Mouse (Mus musculus): Measurements from ENCODE around the gene Rpgrip1l. TPM values are rescaled to one million over a fixed set of nuclear protein-coding genes. Genes with fewer than 3 reads are reported as not detected.
A peak's percentile ranks its signal among the peaks of the same experiment; 100 is the strongest.

Gene Rpgrip1l
- polyA plus RNA-seq, 1 experiment from 2014 or later = 14.2 TPM

- whole genome bisulfite sequencing = 86% methylated on average over 8 of the region's 8 CpGs
- H3K4me1 ChIP-seq (replicated peaks; ENCODE audit: control insufficient read depth, insufficient read depth, low read length) = no peaks in the 10 kb centered on the region
- no peaks in the 10 kb centered on the region for H3K36me3 ChIP-seq (replicated peaks; ENCODE audit: control insufficient read depth, insufficient read depth)
- ATAC-seq (ENCODE audit: low FRiP score) = no peak
- H3K27ac ChIP-seq = no peak overlapping the region
- no peak overlapping the region for H3K4me3 ChIP-seq (replicated peaks; ENCODE audit: low read length)
- no peaks in the 10 kb centered on the region for H3K9me3 ChIP-seq (ENCODE audit: control insufficient read depth, low read length)
- no peaks in the 10 kb centered on the region for H3K27me3 ChIP-seq (ENCODE audit: control insufficient read depth, insufficient read depth, low read length)
- no peak for DNase-seq (ENCODE audit: low spot score)
- H3K9ac ChIP-seq = no peak overlapping the region
- H3K4me2 ChIP-seq (replicated peaks) = no peak overlapping the region
Measured at GRCm38 (mm10) chr8:91339651-91340050, 26.6 kb upstream of the Rpgrip1l start.

GRCm38 (mm10) chr8:91338389-91339154, 25.5 kb upstream of the Rpgrip1l start:
- Histone ChIP-seq H3K4me3 (replicated peaks; ENCODE audit: low read length) (no peak overlapping the region), H3K27ac (no peak overlapping the region), H3K9ac (no peak overlapping the region), H3K36me3 (replicated peaks; ENCODE audit: control insufficient read depth, insufficient read depth) (no peaks in the 10 kb centered on the region), H3K27me3 (ENCODE audit: control insufficient read depth, insufficient read depth, low read length) (no peaks in the 10 kb centered on the region), H3K9me3 (ENCODE audit: control insufficient read depth, low read length) (no peaks in the 10 kb centered on the region), H3K4me2 (replicated peaks) (no peak overlapping the region), H3K4me1 (replicated peaks; ENCODE audit: control insufficient read depth, insufficient read depth, low read length) (no peaks in the 10 kb centered on the region)
- DNase-seq (ENCODE audit: low spot score) = no peak
- no peak for ATAC-seq (ENCODE audit: low FRiP score)
- 90% methylated on average over 6 of the region's 6 CpGs for WGBS

GRCm38 (mm10) chr8:91329461-91329850, 16.4 kb upstream of the Rpgrip1l start:
- H3K9ac ChIP-seq = peak overlapping the region; percentile 50
- WGBS = 38% methylated on average over 6 of the region's 6 CpGs
- no peak for ATAC-seq (ENCODE audit: low FRiP score)

GRCm38 (mm10) chr8:91329056-91329455, 16.0 kb upstream of the Rpgrip1l start:
- Histone ChIP-seq H3K9ac (peak overlapping the region; percentile 50; the same call in 1 of the 2 replicates), H3K4me1 (replicated peaks; ENCODE audit: control insufficient read depth, insufficient read depth, low read length) (peaks cover 43% of the 10 kb centered on the region), H3K4me3 (replicated peaks; ENCODE audit: low read length) (no peak overlapping the region), H3K36me3 (replicated peaks; ENCODE audit: control insufficient read depth, insufficient read depth) (no peaks in the 10 kb centered on the region), H3K9me3 (ENCODE audit: control insufficient read depth, low read length) (no peaks in the 10 kb centered on the region), H3K4me2 (replicated peaks) (peak overlapping the region; percentile 39; the same call in 1 of the 2 replicates), H3K27ac (peak overlapping the region; percentile 83), H3K27me3 (ENCODE audit: control insufficient read depth, insufficient read depth, low read length) (no peaks in the 10 kb centered on the region)
- no peak for ATAC-seq (ENCODE audit: low FRiP score)
- DNase-seq (ENCODE audit: low spot score) = no peak
- 70% methylated on average over 9 of the region's 9 CpGs for WGBS

More at GRCm38 (mm10) chr8:91329461-91329850, 16.4 kb upstream of the Rpgrip1l start:
- Histone ChIP-seq H3K36me3 (replicated peaks; ENCODE audit: control insufficient read depth, insufficient read depth) (no peaks in the 10 kb centered on the region), H3K4me1 (replicated peaks; ENCODE audit: control insufficient read depth, insufficient read depth, low read length) (peaks cover 43% of the 10 kb centered on the region), H3K4me2 (replicated peaks) (peak overlapping the region; percentile 39), H3K27me3 (ENCODE audit: control insufficient read depth, insufficient read depth, low read length) (no peaks in the 10 kb centered on the region), H3K27ac (peak overlapping the region; percentile 83), H3K4me3 (replicated peaks; ENCODE audit: low read length) (no peak overlapping the region), H3K9me3 (ENCODE audit: control insufficient read depth, low read length) (no peaks in the 10 kb centered on the region)
- DNase-seq (ENCODE audit: low spot score) = no peak

- Histone ChIP-seq H3K4me3 (replicated peaks; ENCODE audit: low read length) (no peak overlapping the region), H3K4me1 (replicated peaks; ENCODE audit: control insufficient read depth, insufficient read depth, low read length) (peaks cover 38% of the 10 kb centered on the region), H3K9ac (no peak overlapping the region), H3K27me3 (ENCODE audit: control insufficient read depth, insufficient read depth, low read length) (no peaks in the 10 kb centered on the region), H3K27ac (no peak overlapping the region), H3K36me3 (replicated peaks; ENCODE audit: control insufficient read depth, insufficient read depth) (no peaks in the 10 kb centered on the region), H3K4me2 (replicated peaks) (no peak overlapping the region), H3K9me3 (ENCODE audit: control insufficient read depth, low read length) (no peaks in the 10 kb centered on the region)
- WGBS = 77% methylated on average over 11 of the region's 11 CpGs
- DNase-seq (ENCODE audit: low spot score) (no peak), ATAC-seq (ENCODE audit: low FRiP score) (no peak)
Measured at GRCm38 (mm10) chr8:91327471-91328205, 14.6 kb upstream of the Rpgrip1l start.

GRCm38 (mm10) chr8:91326946-91327345, 13.9 kb upstream of the Rpgrip1l start:
- Histone ChIP-seq H3K27me3 (ENCODE audit: control insufficient read depth, insufficient read depth, low read length) (no peaks in the 10 kb centered on the region), H3K4me2 (replicated peaks) (no peak overlapping the region), H3K9me3 (ENCODE audit: control insufficient read depth, low read length) (no peaks in the 10 kb centered on the region), H3K4me3 (replicated peaks; ENCODE audit: low read length) (no peak overlapping the region), H3K36me3 (replicated peaks; ENCODE audit: control insufficient read depth, insufficient read depth) (no peaks in the 10 kb centered on the region), H3K4me1 (replicated peaks; ENCODE audit: control insufficient read depth, insufficient read depth, low read length) (peaks cover 33% of the 10 kb centered on the region), H3K9ac (no peak overlapping the region), H3K27ac (no peak overlapping the region)
- DNase-seq (ENCODE audit: low spot score) = no peak
- ATAC-seq (ENCODE audit: low FRiP score) = no peak
- 89% methylated on average over 6 of the region's 6 CpGs for WGBS

GRCm38 (mm10) chr8:91326018-91326417, 13.0 kb upstream of the Rpgrip1l start:
- Histone ChIP-seq H3K4me2 (replicated peaks) (no peak overlapping the region), H3K4me3 (replicated peaks; ENCODE audit: low read length) (no peak overlapping the region), H3K27me3 (ENCODE audit: control insufficient read depth, insufficient read depth, low read length) (no peaks in the 10 kb centered on the region), H3K4me1 (replicated peaks; ENCODE audit: control insufficient read depth, insufficient read depth, low read length) (peaks cover 24% of the 10 kb centered on the region), H3K36me3 (replicated peaks; ENCODE audit: control insufficient read depth, insufficient read depth) (no peaks in the 10 kb centered on the region), H3K9me3 (ENCODE audit: control insufficient read depth, low read length) (no peaks in the 10 kb centered on the region), H3K27ac (no peak overlapping the region), H3K9ac (no peak overlapping the region)
- ATAC-seq (ENCODE audit: low FRiP score) = no peak
- WGBS = 86% methylated on average over 3 of the region's 3 CpGs
- no peak for DNase-seq (ENCODE audit: low spot score)

GRCm38 (mm10) chr8:91324916-91325315, 11.9 kb upstream of the Rpgrip1l start:
- Histone ChIP-seq H3K4me1 (replicated peaks; ENCODE audit: control insufficient read depth, insufficient read depth, low read length) (peaks cover 13% of the 10 kb centered on the region), H3K9ac (no peak overlapping the region), H3K36me3 (replicated peaks; ENCODE audit: control insufficient read depth, insufficient read depth) (no peaks in the 10 kb centered on the region), H3K9me3 (ENCODE audit: control insufficient read depth, low read length) (no peaks in the 10 kb centered on the region), H3K4me2 (replicated peaks) (no peak overlapping the region), H3K27me3 (ENCODE audit: control insufficient read depth, insufficient read depth, low read length) (no peaks in the 10 kb centered on the region), H3K4me3 (replicated peaks; ENCODE audit: low read length) (no peak overlapping the region), H3K27ac (no peak overlapping the region)
- ATAC-seq (ENCODE audit: low FRiP score) (no peak), DNase-seq (ENCODE audit: low spot score) (no peak)
- WGBS = 76% methylated on average over 4 of the region's 4 CpGs

GRCm38 (mm10) chr8:91324271-91324670, 11.2 kb upstream of the Rpgrip1l start:
- Histone ChIP-seq H3K36me3 (replicated peaks; ENCODE audit: control insufficient read depth, insufficient read depth) (no peaks in the 10 kb centered on the region), H3K27me3 (ENCODE audit: control insufficient read depth, insufficient read depth, low read length) (no peaks in the 10 kb centered on the region), H3K4me3 (replicated peaks; ENCODE audit: low read length) (no peak overlapping the region), H3K9me3 (ENCODE audit: control insufficient read depth, low read length) (no peaks in the 10 kb centered on the region), H3K27ac (no peak overlapping the region), H3K9ac (no peak overlapping the region), H3K4me2 (replicated peaks) (no peak overlapping the region), H3K4me1 (replicated peaks; ENCODE audit: control insufficient read depth, insufficient read depth, low read length) (peaks cover 7% of the 10 kb centered on the region)
- no peak for DNase-seq (ENCODE audit: low spot score)
- 39% methylated on average over 9 of the region's 9 CpGs for WGBS
- no peak for ATAC-seq (ENCODE audit: low FRiP score)
